Mouse (Mus musculus) embryonic fibroblast, embryonic 13.5 days (primary cell): Measurements from ENCODE around the gene Tubg2.

Experiments used
- CTCF ChIP-seq: IDR thresholded peaks from 2 replicates; pipeline ENCODE4 v1.5.1; 2011; ENCODE audit warnings: mild to moderate bottlenecking, control low read depth, low read length, moderate library complexity, borderline replicate concordance; ENCODE audit not compliant: insufficient read depth
- POLR2A ChIP-seq: IDR thresholded peaks from 2 replicates; pipeline ENCODE4 v1.6.1; 2011; ENCODE audit warnings: low read depth, mild to moderate bottlenecking, control low read depth, low read length, moderate library complexity

DNA sequence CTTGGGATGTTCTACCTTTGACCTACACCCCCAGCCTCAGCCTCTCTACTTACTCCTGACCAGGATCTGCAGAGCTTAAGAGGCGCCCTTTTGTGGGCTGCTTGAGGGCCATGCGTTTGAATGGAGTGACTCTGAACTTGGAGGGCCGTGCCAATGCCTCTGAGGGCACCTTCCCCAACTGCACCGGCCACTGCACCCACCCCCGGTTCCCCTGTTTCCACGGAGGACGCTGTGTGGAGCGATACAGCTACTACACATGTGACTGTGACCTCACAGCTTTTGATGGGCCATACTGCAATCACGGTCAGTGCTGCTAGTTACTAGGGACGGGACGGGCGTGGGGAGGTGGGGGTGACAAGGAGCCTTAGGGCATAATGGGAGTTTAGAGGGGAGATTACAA, 29.3 kb downstream of the Tubg2 start:
- TF ChIP-seq CTCF (no peak), POLR2A (no peak)
